Mouse (Mus musculus) adrenal gland, postnatal 4 days (tissue): ENCODE measurements around the gene Pitx1. TPM values are rescaled to one million over a fixed set of nuclear protein-coding genes. Genes with fewer than 3 reads are reported as not detected.

Source experiments
- DNase-seq, 2 experiments: peaks; one replicate each; pipeline ENCODE4 v3.0.0; 2021 to 2022; ENCODE audit warnings: low spot score in 2 of 2, mixed read lengths in 2 of 2
- total RNA-seq, 2 experiments: library from RNA; stranded (reverse); gene quantifications; 2 replicates each; pipeline ENCODE4 v1.2.3; 2021

The Pitx1 gene
- total RNA-seq, 2 experiments from 2014 or later, result 0.11 TPM; not detected in 1

GRCm38 (mm10) chr13:55784268-55784667, 51.7 kb downstream of the Pitx1 start, which contains the start of gene Catsper3:
TSS of gene Catsper3 (plus strand) at chr13:55784568.
- no peak for DNase-seq

- DNase-seq, result no peak
Observed at GRCm38 (mm10) chr13:55775056-55775455, 60.9 kb downstream of the Pitx1 start.

Other genes with a start within 250 kb of the Pitx1 start
- gene B4galt7, start 236.3 kb downstream of the Pitx1 start, total RNA-seq, result 10 to 100 TPM; 16.5 to 18.8 TPM
- 10 to 100 TPM; 40.7 to 41.4 TPM for gene Caml, start 213.2 kb downstream of the Pitx1 start, total RNA-seq
- gene Ddx46, start 201.2 kb downstream of the Pitx1 start, total RNA-seq, result 10 to 100 TPM; 57.1 to 57.2 TPM
- gene B230219D22Rik, start 143.1 kb downstream of the Pitx1 start, total RNA-seq, result 10 to 100 TPM; 64.5 to 66.0 TPM
- gene Txndc15, start 121.5 kb downstream of the Pitx1 start, total RNA-seq, result 10 to 100 TPM; 53.9 to 54.3 TPM
- 10 to 100 TPM; 55.0 to 56.2 TPM for gene Pcbd2, start 108.8 kb downstream of the Pitx1 start, total RNA-seq
- under 1 TPM in 1 of 2 experiments, not detected in 1; 0.31 TPM for gene Catsper3, start 51.6 kb downstream of the Pitx1 start, total RNA-seq